Mouse (Mus musculus) adrenal gland, adult 8-10 months (tissue): ENCODE measurements around the gene L3mbtl2. TPM values are rescaled to one million over a fixed set of nuclear protein-coding genes. Genes with fewer than 3 reads are reported as not detected.
"Not testable (repeated sequence)": the region's sequence is repeated elsewhere in the genome, so short reads cannot be mapped to it uniquely, and the experiment has no call there.

ENCODE experiments used
- DNase-seq: peaks from one replicate; pipeline ENCODE4 v3.0.0; 2022
- total RNA-seq, 4 experiments: library from RNA; stranded (reverse); gene quantifications; 2 replicates each; pipeline ENCODE4 v1.2.4; 2022

L3mbtl2 gene
- 10 to 100 TPM; 23.0 to 28.4 (median 24.5) TPM for total RNA-seq

- peak; percentile 90 for DNase-seq
These were observed at the start of gene L3mbtl2 for GRCm38 (mm10) chr15:81663697-81664561. TSS of gene L3mbtl2 (plus strand) at chr15:81663889.

GRCm38 (mm10) chr15:81649516-81650455 lies 13.9 kb upstream of the L3mbtl2 start:
- no peak for DNase-seq

GRCm38 (mm10) chr15:81650636-81651035 lies 13.1 kb upstream of the L3mbtl2 start:
- no peak for DNase-seq

- DNase-seq: no peak
These were observed 2.0 kb upstream of the L3mbtl2 start for GRCm38 (mm10) chr15:81661701-81662100.

- no peak for DNase-seq
These were observed 408 bp upstream of the L3mbtl2 start for GRCm38 (mm10) chr15:81663281-81663680.

GRCm38 (mm10) chr15:81666957-81667356 lies 3.3 kb downstream of the L3mbtl2 start:
- DNase-seq: no peak

- DNase-seq: no peak
These were observed 6.5 kb downstream of the L3mbtl2 start for GRCm38 (mm10) chr15:81670231-81670640.

GRCm38 (mm10) chr15:81676637-81677036 lies 12.9 kb downstream of the L3mbtl2 start:
- no peak for DNase-seq

GRCm38 (mm10) chr15:81680301-81680805 lies 16.7 kb downstream of the L3mbtl2 start:
- DNase-seq: no peak

GRCm38 (mm10) chr15:81693366-81693966 lies 29.8 kb downstream of the L3mbtl2 start:
- no peak for DNase-seq

GRCm38 (mm10) chr15:81693967-81694881 lies 30.5 kb downstream of the L3mbtl2 start:
- peak; percentile 75 for DNase-seq

GRCm38 (mm10) chr15:81694891-81695290 lies 31.2 kb downstream of the L3mbtl2 start:
- DNase-seq: no peak

- DNase-seq: no peak
These were observed 33.5 kb downstream of the L3mbtl2 start, which contains the start of gene Chadl for GRCm38 (mm10) chr15:81697175-81697574. TSS of gene Chadl (minus strand) at chr15:81697287.

- DNase-seq: no peak
These were observed 34.2 kb downstream of the L3mbtl2 start for GRCm38 (mm10) chr15:81697847-81698246.

- no peak for DNase-seq
These were observed 34.8 kb downstream of the L3mbtl2 start for GRCm38 (mm10) chr15:81698532-81698931.

- no peak for DNase-seq
These were observed 36.5 kb downstream of the L3mbtl2 start for GRCm38 (mm10) chr15:81700161-81700560.

GRCm38 (mm10) chr15:81700601-81701000 lies 36.9 kb downstream of the L3mbtl2 start:
- no peak for DNase-seq

GRCm38 (mm10) chr15:81701350-81701749 lies 37.7 kb downstream of the L3mbtl2 start:
- not testable (repeated sequence) for DNase-seq

- no peak for DNase-seq
These were observed 38.8 kb downstream of the L3mbtl2 start for GRCm38 (mm10) chr15:81702306-81703093.

- no peak for DNase-seq
These were observed 39.4 kb downstream of the L3mbtl2 start for GRCm38 (mm10) chr15:81703094-81703489.
